Mouse (Mus musculus) lung, embryonic 14.5 days (tissue): ENCODE measurements at regions not wholly inside any gene's neighbourhood (a gene's known extent, or its start where the extent isn't known, plus 50 kb on each side); places are given as distances from the start of the nearest gene placed in this dataset.

Source experiments
- ATAC-seq: fragments of 200-750 bp; cut with Nextera tagmentation; 2 replicates; pipeline ENCODE4 v1.8.0; 2017; ENCODE audit warnings: mild to moderate bottlenecking, moderate TSS enrichment, moderate library complexity; ENCODE audit not compliant: insufficient read depth
- DNase-seq: peaks from one replicate; pipeline ENCODE4 v3.0.0-alpha.2; 2015
- H3K27ac ChIP-seq: fragments of 300-500 bp; sonication (generic); 2 replicates; pipeline ENCODE4 v1.5.1; 2014; ENCODE audit warnings: low read depth, mild to moderate bottlenecking, moderate library complexity
- H3K27me3 ChIP-seq: fragments of 300-500 bp; sonication (generic); 2 replicates; pipeline ENCODE4 v1.6.1; 2014; ENCODE audit warnings: low read length, control low read depth; ENCODE audit not compliant: insufficient read depth
- H3K36me3 ChIP-seq: fragments of 300-500 bp; sonication (generic); 2 replicates; pipeline ENCODE4 v1.6.1; 2014; ENCODE audit warnings: control low read depth; ENCODE audit not compliant: insufficient read depth
- H3K4me1 ChIP-seq: fragments of 300-500 bp; sonication (generic); 2 replicates; pipeline ENCODE4 v1.6.1; 2014; ENCODE audit warnings: antibody characterized with exemption, control low read depth; ENCODE audit not compliant: insufficient read depth
- H3K4me2 ChIP-seq: fragments of 300-500 bp; sonication (generic); 2 replicates; pipeline ENCODE4 v1.6.1; 2014; ENCODE audit warnings: mild to moderate bottlenecking
- H3K4me3 ChIP-seq: fragments of 300-500 bp; sonication (generic); 2 replicates; pipeline ENCODE4 v1.5.1; 2014; ENCODE audit warnings: low read depth, low read length
- H3K9ac ChIP-seq: fragments of 300-500 bp; sonication (generic); 2 replicates; pipeline ENCODE4 v1.6.1; 2014
- H3K9me3 ChIP-seq: fragments of 300-500 bp; sonication (generic); 2 replicates; pipeline ENCODE4 v1.6.1; 2016; ENCODE audit warnings: low read depth, low read length, control low read depth
- CTCF ChIP-seq: IDR thresholded peaks from 2 replicates; pipeline ENCODE4 v1.5.1; 2016; ENCODE audit warnings: antibody characterized with exemption, low read depth
- WGBS: fragments of 180-500 bp; shearing (Covaris S2); extraction: QIAGEN DNeasy Blood & Tissue Kit; methylation state at CpG from one replicate; pipeline ENCODE4 v1.1.7; 2014; 5-methylcytosine and 5-hydroxymethylcytosine counted together

GRCm38 (mm10) chr19:15583782-15584693, 363.1 kb downstream of the Psat1 start:
- Histone ChIP-seq H3K4me2 (no peak overlapping the region), H3K36me3 (no peaks in the 10 kb centered on the region), H3K27ac (no peak overlapping the region), H3K27me3 (no peaks in the 10 kb centered on the region), H3K4me1 (0 out of 2 replicates have a peak, but pooled peaks cover 3% of the 10 kb centered on the region), H3K9me3 (no peaks in the 10 kb centered on the region), H3K9ac (no peak overlapping the region), H3K4me3 (no peak overlapping the region)
- no peak for ATAC-seq
- 61% methylated on average over 15 of the region's 15 CpGs for WGBS
- TF ChIP-seq CTCF: no peak
- peak; percentile 36 for DNase-seq

GRCm38 (mm10) chr19:15583106-15583781, 363.9 kb downstream of the Psat1 start:
- DNase-seq (no peak), ATAC-seq (no peak)
- 71% methylated on average over 8 of the region's 8 CpGs for WGBS
- H3K36me3 ChIP-seq: no peaks in the 10 kb centered on the region
- no peak overlapping the region for H3K4me3 ChIP-seq
- H3K9ac ChIP-seq: no peak overlapping the region
- no peak for TF ChIP-seq CTCF
- no peaks in the 10 kb centered on the region for H3K27me3 ChIP-seq
- H3K9me3 ChIP-seq: no peaks in the 10 kb centered on the region
- H3K4me1 ChIP-seq: 0 out of 2 replicates have a peak, but pooled peaks cover 3% of the 10 kb centered on the region
- H3K27ac ChIP-seq: no peak overlapping the region
- no peak overlapping the region for H3K4me2 ChIP-seq

GRCm38 (mm10) chr19:15571204-15571603, 375.9 kb downstream of the Psat1 start:
- H3K4me2 ChIP-seq: no peak overlapping the region

GRCm38 (mm10) chr19:15561511-15561910, 385.6 kb downstream of the Psat1 start:
- no peak overlapping the region for H3K27ac ChIP-seq
- 87% methylated on average over 5 of the region's 5 CpGs for WGBS
- no peak for ATAC-seq
- no peak for DNase-seq
- no peak overlapping the region for H3K4me2 ChIP-seq
- no peaks in the 10 kb centered on the region for H3K4me1 ChIP-seq
- H3K27me3 ChIP-seq: no peaks in the 10 kb centered on the region
- no peak overlapping the region for H3K4me3 ChIP-seq
- H3K9me3 ChIP-seq: no peaks in the 10 kb centered on the region
- no peak for TF ChIP-seq CTCF
- H3K36me3 ChIP-seq: no peaks in the 10 kb centered on the region
- H3K9ac ChIP-seq: no peak overlapping the region

More at GRCm38 (mm10) chr19:15571204-15571603, 375.9 kb downstream of the Psat1 start:
- Histone ChIP-seq H3K9me3 (no peaks in the 10 kb centered on the region), H3K27me3 (no peaks in the 10 kb centered on the region), H3K4me3 (no peak overlapping the region), H3K9ac (no peak overlapping the region), H3K36me3 (no peaks in the 10 kb centered on the region), H3K27ac (no peak overlapping the region), H3K4me1 (no peaks in the 10 kb centered on the region)
- no peak for ATAC-seq
- DNase-seq: no peak
- TF ChIP-seq CTCF: no peak
- 75% methylated on average over 9 of the region's 9 CpGs for WGBS

GRCm38 (mm10) chr19:15553953-15554352, 393.2 kb downstream of the Psat1 start:
- Histone ChIP-seq H3K9me3 (no peaks in the 10 kb centered on the region), H3K4me2 (no peak overlapping the region), H3K36me3 (no peaks in the 10 kb centered on the region), H3K4me3 (no peak overlapping the region), H3K9ac (no peak overlapping the region), H3K27me3 (no peaks in the 10 kb centered on the region), H3K27ac (no peak overlapping the region), H3K4me1 (no peaks in the 10 kb centered on the region)
- TF ChIP-seq CTCF: no peak
- 89% methylated on average over 8 of the region's 8 CpGs for WGBS
- ATAC-seq (no peak), DNase-seq (no peak)

GRCm38 (mm10) chr19:15517853-15518252, 429.3 kb downstream of the Psat1 start:
- DNase-seq (no peak), ATAC-seq (no peak)
- Histone ChIP-seq H3K9me3 (no peaks in the 10 kb centered on the region), H3K36me3 (no peaks in the 10 kb centered on the region), H3K27ac (no peak overlapping the region), H3K4me1 (no peaks in the 10 kb centered on the region), H3K27me3 (no peaks in the 10 kb centered on the region), H3K4me2 (no peak overlapping the region), H3K9ac (no peak overlapping the region), H3K4me3 (no peak overlapping the region)
- no peak for TF ChIP-seq CTCF
- WGBS: 62% methylated on average over 3 of the region's 3 CpGs
